Mouse (Mus musculus): ENCODE measurements around the gene Ano8. TPM values are rescaled to one million over a fixed set of nuclear protein-coding genes. Genes with fewer than 3 reads are reported as not detected.

Gene Ano8
- total RNA-seq, 2 experiments from 2014 or later, result 25.9 to 26.3 TPM

- no peak for DNase-seq (ENCODE audit: low spot score in 2 of 2)
These were observed 18.6 kb upstream of the Ano8 start for GRCm38 (mm10) chr8:71504349-71504748.

GRCm38 (mm10) chr8:71498816-71499690 is 13.3 kb upstream of the Ano8 start:
- DNase-seq (ENCODE audit: low spot score in 2 of 2), result no peak

GRCm38 (mm10) chr8:71497881-71498501 is 12.2 kb upstream of the Ano8 start:
- DNase-seq (ENCODE audit: low spot score in 2 of 2), result no peak

- DNase-seq (ENCODE audit: low spot score in 2 of 2), result no peak
These were observed 11.4 kb upstream of the Ano8 start for GRCm38 (mm10) chr8:71497077-71497645.

DNA sequence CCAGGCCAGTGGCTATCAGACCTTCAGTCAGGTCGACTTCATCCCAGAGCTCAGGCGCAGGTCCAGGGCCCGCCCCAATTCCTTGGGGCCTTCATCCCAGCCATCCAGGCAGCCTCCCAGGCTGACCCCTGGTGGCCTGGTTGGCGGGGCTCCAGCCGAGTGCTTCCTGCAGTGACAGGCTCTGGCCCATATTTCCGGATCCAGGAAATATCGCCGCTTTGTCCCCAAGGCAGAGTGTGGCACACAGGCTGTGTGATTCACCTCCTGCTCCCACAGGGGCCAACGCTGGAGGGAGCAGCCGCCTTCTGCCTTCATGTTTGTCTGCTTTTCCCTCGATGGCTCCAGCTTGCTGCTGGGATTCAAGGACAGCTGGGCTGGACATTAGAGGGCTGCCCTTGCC is 10.7 kb upstream of the Ano8 start:
- DNase-seq (ENCODE audit: low spot score in 2 of 2), result peak; percentile 73 to 86

DNA sequence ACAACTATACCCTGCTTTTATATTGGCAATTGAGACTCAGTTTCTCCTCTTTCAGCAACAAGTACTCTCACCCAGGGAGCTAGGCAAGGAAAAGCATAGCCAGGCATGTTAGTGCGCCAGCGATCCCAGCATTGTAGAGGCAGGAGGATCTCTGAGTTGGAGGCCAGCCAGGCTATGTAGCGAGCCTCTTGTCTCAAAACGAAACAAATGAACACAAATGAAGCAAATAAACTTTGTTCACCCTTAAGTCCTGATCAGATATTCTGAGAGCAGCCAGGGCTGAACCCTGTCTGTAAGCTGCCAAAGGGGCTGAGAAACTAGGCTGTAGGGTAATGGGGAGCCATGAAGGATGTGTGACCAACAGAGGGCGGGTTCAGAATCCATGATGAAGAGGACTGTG is 10.0 kb upstream of the Ano8 start:
- no peak for DNase-seq (ENCODE audit: low spot score in 2 of 2)

DNA sequence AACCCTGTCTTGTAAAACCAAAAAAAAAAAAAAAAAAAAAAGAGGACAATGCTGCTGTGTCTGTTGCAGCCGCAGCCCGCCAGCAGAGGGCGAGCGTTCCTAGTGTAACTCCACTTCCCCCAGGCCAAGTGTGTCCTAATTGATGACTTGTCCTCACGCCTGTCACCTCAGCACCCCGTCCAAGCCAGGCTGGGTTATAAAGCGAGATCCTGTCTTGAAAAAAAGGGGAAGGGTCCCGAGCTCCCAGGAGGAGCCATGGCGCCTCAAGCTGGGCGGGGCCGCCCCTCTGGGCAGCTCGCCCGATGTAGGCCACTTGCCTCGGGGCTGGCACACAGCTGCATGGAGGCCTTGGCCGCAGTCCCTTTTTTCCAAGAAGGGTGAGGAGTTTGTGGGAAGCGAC is 9.3 kb upstream of the Ano8 start:
- peak; percentile 62 to 77 for DNase-seq (ENCODE audit: low spot score in 2 of 2)

- DNase-seq (ENCODE audit: low spot score in 2 of 2), result peak in 1 of 2 experiments; percentile 72
These were observed 2.7 kb upstream of the Ano8 start for GRCm38 (mm10) chr8:71488454-71488853.

- DNase-seq (ENCODE audit: low spot score in 2 of 2), result peak; percentile 49 to 71
These were observed 2.1 kb upstream of the Ano8 start, which contains the start of gene Gtpbp3 for GRCm38 (mm10) chr8:71487691-71488445. Gene Gtpbp3, plus strand, starts transcription at chr8:71488103.

GRCm38 (mm10) chr8:71486136-71486529 is 370 bp upstream of the Ano8 start:
- DNase-seq (ENCODE audit: low spot score in 2 of 2), result no peak

GRCm38 (mm10) chr8:71484736-71485135 is 1.0 kb downstream of the Ano8 start:
- no peak for DNase-seq (ENCODE audit: low spot score in 2 of 2)

DNA sequence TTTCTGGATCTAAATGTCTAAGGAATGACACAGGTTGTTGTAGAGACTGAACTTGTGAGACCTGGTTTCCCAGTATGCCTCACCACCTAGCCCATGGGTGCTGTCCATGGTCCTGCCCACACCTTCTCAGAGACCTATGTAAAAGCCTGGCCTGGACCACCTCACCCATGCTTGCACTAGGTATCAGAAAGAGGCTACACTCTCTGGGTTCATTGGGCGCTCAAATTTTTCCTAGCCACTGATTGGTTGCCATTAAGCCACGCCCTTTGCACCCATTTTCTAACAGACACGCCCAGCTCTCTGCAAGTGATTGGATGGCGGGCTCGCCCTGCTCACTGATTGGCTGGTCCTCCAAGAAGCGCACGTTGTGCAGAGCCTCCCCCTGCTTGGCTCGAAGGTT is 1.8 kb downstream of the Ano8 start:
- no peak for DNase-seq (ENCODE audit: low spot score in 2 of 2)

GRCm38 (mm10) chr8:71478943-71479342 is 6.8 kb downstream of the Ano8 start:
- DNase-seq (ENCODE audit: low spot score in 2 of 2), result no peak

- no peak for DNase-seq (ENCODE audit: low spot score in 2 of 2)
These were observed 8.4 kb downstream of the Ano8 start for GRCm38 (mm10) chr8:71477196-71477845.

DNA sequence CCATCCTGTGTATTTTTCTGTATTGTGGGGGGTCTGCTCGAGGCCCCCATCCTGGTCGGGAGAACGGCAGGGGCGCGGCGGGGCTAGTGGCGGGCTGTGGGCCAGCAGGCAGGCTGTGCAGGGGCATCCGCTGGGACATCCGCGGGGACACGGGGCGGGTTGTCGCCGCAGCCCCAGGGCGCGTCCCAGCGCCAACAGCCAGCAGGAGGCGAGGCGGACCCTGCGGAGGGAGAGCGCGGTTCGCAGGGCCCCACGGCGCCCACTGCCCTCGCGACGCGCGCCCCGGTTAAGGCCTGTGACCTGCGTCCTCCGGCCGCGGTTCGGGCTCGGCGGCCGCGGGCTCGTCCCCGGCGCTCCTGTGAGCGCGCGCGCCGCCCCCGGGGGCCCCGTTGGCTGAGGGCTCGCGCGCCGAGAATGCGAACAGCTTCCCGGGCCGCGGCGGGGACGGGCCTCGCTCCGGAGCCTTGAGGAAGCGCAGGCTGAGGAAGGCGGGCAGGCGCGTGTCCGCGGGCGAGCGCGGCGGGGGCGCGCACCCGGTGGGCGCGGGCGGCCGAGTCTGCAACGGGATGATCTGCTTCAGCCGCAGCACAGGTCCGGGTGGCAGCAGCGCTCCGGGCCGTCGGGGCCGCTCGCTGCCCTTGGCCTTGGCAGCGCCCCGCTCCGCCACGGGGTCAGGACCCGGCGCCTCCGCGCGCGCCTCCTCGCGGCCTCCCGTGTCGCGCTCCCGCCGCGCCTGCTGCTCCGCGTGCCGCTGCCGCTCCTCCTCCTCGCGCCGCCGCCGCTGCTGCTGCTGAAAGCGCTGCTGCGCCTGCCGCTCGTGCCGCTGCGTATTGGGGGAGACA is 9.4 kb downstream of the Ano8 start:
- DNase-seq (ENCODE audit: low spot score in 2 of 2), result peak; percentile 72 to 77

DNA sequence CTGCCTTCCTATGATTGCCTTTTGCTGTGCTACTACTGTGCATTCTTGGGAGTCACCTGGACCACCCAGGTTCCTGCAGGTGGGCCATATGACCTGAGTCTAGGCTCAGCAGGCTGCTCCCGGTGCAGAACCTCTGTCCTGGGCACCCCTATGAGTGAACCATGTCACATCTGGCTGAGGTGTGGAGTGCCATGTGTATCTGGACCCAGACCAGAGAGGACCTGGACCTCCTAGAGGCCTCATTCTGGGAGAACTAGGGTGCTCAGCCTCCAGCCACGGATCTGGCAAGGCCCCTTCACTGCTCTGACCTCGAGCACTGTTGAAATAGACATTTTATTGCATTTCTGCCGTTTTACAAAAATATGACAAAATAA is 10.1 kb downstream of the Ano8 start:
- DNase-seq (ENCODE audit: low spot score in 2 of 2), result no peak

DNA sequence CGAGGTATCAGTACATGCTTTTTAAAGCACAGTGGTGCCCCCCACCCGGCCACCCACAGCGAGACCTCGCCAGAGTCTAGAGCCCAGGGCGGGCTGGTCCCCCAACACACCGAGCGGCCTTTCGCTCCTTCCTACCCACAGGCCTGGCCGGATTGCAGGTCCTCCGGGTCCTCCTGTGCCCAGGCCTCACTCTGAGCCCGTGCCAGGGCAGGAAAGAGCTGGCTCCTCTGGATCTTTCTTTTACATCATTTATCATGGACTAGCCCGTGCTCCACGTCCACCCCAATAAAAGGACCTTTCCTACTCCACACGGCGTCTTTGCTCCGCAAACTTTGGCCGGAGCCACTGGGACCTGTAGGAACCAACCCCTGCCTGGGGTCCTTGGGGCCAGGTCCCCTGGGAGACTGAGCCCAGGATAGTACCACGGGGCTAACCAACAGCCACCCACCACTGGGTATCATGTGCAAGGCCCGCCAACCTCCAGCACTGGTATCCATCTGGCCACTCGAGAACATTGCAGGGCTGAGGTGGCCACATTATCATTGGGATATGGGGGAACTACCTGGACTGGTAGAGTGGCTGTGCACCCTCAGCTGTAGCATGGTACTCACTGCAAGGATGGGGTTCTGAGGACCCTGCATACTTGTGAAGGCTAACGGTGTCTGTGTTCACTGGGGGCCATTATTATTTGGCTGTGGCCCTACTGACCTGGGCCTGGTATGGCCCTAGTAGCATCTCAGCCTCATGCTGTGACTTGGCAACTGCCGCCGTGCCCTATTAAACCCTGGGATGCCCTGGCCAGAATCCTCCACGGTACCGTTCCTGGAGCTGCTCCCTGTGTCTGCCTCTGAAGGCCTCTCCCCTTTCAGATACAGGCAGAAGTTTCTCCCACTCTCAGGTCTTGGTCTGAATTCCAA is 10.7 kb downstream of the Ano8 start:
- no peak for DNase-seq (ENCODE audit: low spot score in 2 of 2)

DNA sequence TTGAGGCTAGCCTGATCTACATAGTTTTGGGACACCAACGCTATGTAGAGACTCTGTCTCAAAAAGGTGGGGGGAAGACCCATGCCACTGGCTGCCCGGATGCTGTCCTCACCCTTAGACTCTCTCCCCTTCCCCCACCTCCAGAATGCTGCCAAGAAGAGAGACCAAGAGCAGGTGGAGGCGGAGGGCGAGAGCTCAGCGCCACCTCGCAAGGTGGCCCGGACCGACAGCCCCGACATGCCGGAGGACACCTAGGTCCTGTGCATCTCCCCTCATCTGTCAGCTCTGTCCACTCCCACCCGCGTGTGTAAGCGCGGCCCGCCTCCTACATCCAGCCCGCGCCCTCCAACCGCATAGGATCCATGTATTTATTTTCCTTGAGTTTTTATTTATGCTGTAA is 11.4 kb downstream of the Ano8 start:
- no peak for DNase-seq (ENCODE audit: low spot score in 2 of 2)
